Mouse (Mus musculus) bone marrow macrophage, adult 2 months (primary cell): ENCODE data around the gene Cd72. TPM values are rescaled to one million over a fixed set of nuclear protein-coding genes. Genes with fewer than 3 reads are reported as not detected.

Experiments
- H3K27ac ChIP-seq: 2 replicates; pipeline ENCODE4 v1.5.1; 2012; ENCODE audit warnings: low read depth, low read length; ENCODE audit not compliant: insufficient read depth
- H3K4me1 ChIP-seq: 2 replicates; pipeline ENCODE4 v1.6.1; 2012; ENCODE audit warnings: low read length; ENCODE audit not compliant: control insufficient read depth, insufficient read depth
- H3K4me3 ChIP-seq: 2 replicates; pipeline ENCODE4 v1.5.1; 2012; ENCODE audit warnings: mild to moderate bottlenecking, low read length, moderate library complexity; ENCODE audit not compliant: insufficient read depth
- CTCF ChIP-seq: IDR thresholded peaks from 2 replicates; pipeline ENCODE4 v1.5.1; 2012; ENCODE audit warnings: low read depth, mild to moderate bottlenecking, low read length, moderate library complexity
- POLR2A ChIP-seq: IDR thresholded peaks from 2 replicates; pipeline ENCODE4 v1.6.1; 2012; ENCODE audit warnings: mild to moderate bottlenecking, low read depth, low read length, borderline replicate concordance
- polyA plus RNA-seq: library from polyadenylated mRNA; stranded (reverse); fragments of >200 nt; gene quantifications from 2 replicates; pipeline ENCODE4 v1.2.4, GENCODE M21; 2012; ENCODE audit not compliant: missing spikeins, insufficient read depth, insufficient read length

Gene Cd72
- polyA plus RNA-seq, 1 experiment: 867 TPM

GRCm38 (mm10) chr4:43456470-43456869 lies 2.0 kb upstream of the Cd72 start:
- TF ChIP-seq CTCF: no peak
- no peak for TF ChIP-seq POLR2A
- H3K4me1 ChIP-seq: peaks cover 32% of the 10 kb centered on the region
- no peak overlapping the region for H3K27ac ChIP-seq
- H3K4me3 ChIP-seq: no peak overlapping the region

- Histone ChIP-seq H3K4me3 (peak overlapping the region; percentile 63), H3K27ac (peak overlapping the region; percentile 6; the same call in 1 of the 2 replicates)
Measured at GRCm38 (mm10) chr4:43453413-43453812, 1.0 kb downstream of the Cd72 start.

DNA sequence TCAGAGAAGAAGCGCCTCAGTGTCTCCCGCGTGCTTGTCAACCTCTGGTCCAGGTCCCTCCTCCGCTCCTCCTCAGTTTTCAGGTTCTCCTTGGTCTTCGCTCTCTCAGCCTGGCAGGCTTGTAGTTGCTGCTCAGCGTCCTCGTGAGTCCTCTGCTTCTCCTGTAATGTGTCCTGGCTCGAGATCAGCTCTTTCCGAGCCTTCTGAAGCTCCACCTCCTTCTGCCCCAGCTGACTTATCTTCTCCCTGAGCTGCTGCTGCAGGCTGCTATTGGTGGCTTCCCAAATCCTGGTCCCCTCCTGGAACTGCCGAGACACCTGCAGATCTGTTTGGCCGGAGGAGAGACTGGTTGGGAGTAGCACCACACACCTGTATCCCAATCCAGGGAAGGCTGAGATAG lies 2.1 kb downstream of the Cd72 start:
- no peak overlapping the region for H3K4me3 ChIP-seq
- H3K27ac ChIP-seq: no peak overlapping the region
- TF ChIP-seq POLR2A (no peak), CTCF (no peak)
- peaks cover 20% of the 10 kb centered on the region for H3K4me1 ChIP-seq

More at GRCm38 (mm10) chr4:43453413-43453812, 1.0 kb downstream of the Cd72 start:
- peaks cover 20% of the 10 kb centered on the region for H3K4me1 ChIP-seq
- TF ChIP-seq POLR2A (no peak), CTCF (no peak)

DNA sequence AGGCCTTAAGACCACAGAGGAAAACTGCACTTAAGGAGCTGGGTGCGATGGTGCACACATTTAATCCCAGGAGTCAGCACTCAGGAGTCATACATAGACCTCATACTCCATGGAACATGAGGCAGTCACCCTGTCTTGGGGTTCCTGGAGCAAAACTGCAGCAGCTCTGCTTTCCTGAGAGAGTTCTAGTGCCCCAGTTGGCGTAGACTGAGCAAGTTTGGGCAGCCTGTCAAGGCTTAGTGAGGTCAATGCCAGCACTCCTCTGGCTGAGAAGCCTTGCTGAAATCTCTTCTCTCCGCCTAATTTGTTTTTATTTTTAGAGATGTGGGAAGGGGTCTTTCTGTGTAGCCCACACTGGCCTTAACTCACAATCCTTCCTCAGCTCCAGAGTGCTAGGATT lies 5.9 kb downstream of the Cd72 start:
- Histone ChIP-seq H3K4me1 (peaks cover 14% of the 10 kb centered on the region), H3K4me3 (no peak overlapping the region), H3K27ac (no peak overlapping the region)
- TF ChIP-seq POLR2A: no peak
- no peak for TF ChIP-seq CTCF

DNA sequence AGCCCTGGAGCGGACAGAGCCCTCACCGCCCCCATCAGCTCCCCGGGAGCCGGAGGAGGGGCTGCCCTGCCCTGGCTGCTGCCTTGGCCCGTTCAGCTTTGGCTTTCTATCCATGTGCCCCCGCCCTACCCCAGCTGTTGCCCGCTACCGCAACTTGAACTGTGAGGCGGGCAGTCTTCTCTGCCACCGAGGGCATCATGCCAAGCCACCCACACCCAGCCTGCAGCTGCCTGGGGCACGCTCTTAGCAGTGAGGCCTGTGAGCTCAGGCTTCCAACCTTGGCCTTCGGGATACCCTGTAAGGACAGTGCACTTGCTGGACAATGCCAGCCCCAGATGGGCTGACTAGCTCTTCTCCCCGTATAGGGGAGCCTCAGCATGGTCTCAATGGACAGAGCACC lies 7.2 kb downstream of the Cd72 start:
- peaks cover 5% of the 10 kb centered on the region for H3K4me1 ChIP-seq
- no peak overlapping the region for H3K4me3 ChIP-seq
- no peak overlapping the region for H3K27ac ChIP-seq
- no peak for TF ChIP-seq POLR2A
- TF ChIP-seq CTCF: no peak

DNA sequence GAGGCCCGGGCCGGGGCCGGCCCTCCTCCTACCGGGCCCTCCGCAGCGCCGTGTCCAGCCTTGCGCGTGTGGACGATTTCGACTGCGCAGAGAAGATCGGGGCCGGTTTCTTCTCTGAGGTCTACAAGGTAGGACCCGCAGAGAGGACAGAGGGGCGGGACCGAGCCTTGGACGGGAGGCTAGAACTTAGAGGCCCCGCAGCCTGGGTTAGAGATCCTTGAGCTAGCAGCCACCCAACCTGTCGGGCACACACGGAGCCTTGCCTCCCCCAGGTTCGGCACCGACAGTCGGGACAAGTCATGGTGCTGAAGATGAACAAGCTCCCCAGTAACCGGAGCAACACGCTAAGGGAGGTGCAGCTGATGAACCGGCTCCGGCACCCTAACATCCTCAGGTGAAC lies 10.9 kb downstream of the Cd72 start:
- no peak overlapping the region for H3K27ac ChIP-seq
- 0 out of 2 replicates have a peak, but pooled peaks cover 2% of the 10 kb centered on the region for H3K4me1 ChIP-seq
- no peak for TF ChIP-seq POLR2A
- no peak for TF ChIP-seq CTCF
- H3K4me3 ChIP-seq: peak overlapping the region; percentile 69

GRCm38 (mm10) chr4:43442456-43443361 lies 11.7 kb downstream of the Cd72 start:
- TF ChIP-seq CTCF (no peak), POLR2A (no peak)
- H3K4me3 ChIP-seq: peak overlapping the region; percentile 69

GRCm38 (mm10) chr4:43442044-43442443 lies 12.4 kb downstream of the Cd72 start:
- TF ChIP-seq CTCF (peak; percentile 47; the same call in 1 of the 2 replicates), POLR2A (no peak)
- Histone ChIP-seq H3K27ac (peak overlapping the region; percentile 62), H3K4me1 (0 out of 2 replicates have a peak, but pooled peaks cover 2% of the 10 kb centered on the region), H3K4me3 (peak overlapping the region; percentile 69)

More at GRCm38 (mm10) chr4:43442456-43443361, 11.7 kb downstream of the Cd72 start:
- 0 out of 2 replicates have a peak, but pooled peaks cover 2% of the 10 kb centered on the region for H3K4me1 ChIP-seq
- H3K27ac ChIP-seq: peak overlapping the region; percentile 62

DNA sequence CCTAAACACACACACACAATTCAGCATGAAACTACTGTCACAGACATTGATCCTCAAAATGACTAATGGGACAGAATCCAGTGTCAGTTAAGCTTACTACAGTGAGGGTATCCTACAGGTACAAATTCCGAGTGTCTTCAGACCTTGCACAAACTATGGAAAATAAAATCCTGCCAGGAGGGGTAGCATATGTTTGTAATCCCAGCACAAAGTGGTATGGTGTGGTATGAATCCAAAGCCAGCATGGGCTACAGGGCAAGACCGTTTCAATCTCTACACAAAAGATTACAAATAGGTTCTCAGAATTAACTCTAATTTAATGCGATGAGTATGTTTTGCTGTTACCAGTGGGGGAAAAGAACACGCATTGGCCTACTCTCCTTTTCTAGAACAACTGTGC lies 12.8 kb downstream of the Cd72 start, which contains the start of gene Tesk1:
Gene Tesk1 (plus strand): TSS at position 301 of the 400 bp plus-strand sequence.
- TF ChIP-seq CTCF (no peak), POLR2A (no peak)
- Histone ChIP-seq H3K27ac (peak within 1 kb of the TSS; percentile 62), H3K4me1 (0 out of 2 replicates have a peak, but pooled peaks cover 2% of the 10 kb centered on the region), H3K4me3 (peak within 1 kb of the TSS; percentile 69)

DNA sequence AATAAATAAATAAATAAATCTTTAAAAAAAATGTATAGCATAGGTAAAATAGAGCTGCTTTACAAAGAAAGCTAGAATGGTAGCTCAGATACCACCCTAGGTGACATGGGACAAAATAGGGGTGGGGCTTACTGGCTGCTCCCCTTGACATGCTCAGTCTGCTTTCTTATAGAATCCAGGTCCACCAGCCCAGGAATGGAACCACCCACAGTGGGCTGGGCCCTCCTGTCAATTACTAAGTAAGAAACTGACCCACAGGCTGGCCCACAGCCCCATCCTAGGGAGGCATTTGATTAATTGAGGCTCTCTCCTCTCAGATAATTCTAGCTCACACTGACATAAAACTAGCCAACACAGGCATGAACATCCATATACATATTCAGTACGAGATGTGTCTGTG lies 21.6 kb downstream of the Cd72 start:
- TF ChIP-seq CTCF: no peak
- no peak for TF ChIP-seq POLR2A
- Histone ChIP-seq H3K27ac (no peak overlapping the region), H3K4me3 (no peak overlapping the region), H3K4me1 (no peaks in the 10 kb centered on the region)

DNA sequence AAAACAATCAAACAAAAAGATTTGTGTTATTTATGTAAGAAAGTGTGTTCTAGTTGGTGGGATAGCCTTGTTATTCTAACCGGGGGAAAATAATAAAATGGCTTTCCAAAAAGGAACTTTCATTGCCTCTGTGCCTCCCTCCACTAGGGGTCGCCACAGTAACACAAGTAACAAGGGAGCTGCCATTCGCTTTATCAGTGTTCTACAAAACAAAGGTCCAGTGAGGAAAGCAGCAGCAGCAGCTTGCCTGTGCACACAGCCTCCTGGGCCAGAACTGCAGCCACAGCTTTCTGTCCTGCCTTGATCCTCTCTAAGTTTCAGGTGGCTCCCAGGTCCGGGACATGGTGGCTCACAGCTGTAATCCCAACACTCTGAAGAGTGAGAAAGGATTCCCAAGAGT lies 22.7 kb downstream of the Cd72 start:
- no peaks in the 10 kb centered on the region for H3K4me1 ChIP-seq
- TF ChIP-seq CTCF (peak; percentile 39), POLR2A (no peak)
- H3K4me3 ChIP-seq: no peak overlapping the region
- H3K27ac ChIP-seq: no peak overlapping the region
